Mouse (Mus musculus) brain, embryonic 14.5 days (tissue): ENCODE measurements around the gene Mmadhc. TPM values are rescaled to one million over a fixed set of nuclear protein-coding genes. Genes with fewer than 3 reads are reported as not detected.

Experiments used
- DNase-seq: peaks from one replicate; pipeline ENCODE4 v3.0.0-alpha.2; 2011; ENCODE audit warnings: low read depth
- CTCF ChIP-seq: fragments of 200-500 bp; IDR thresholded peaks from 2 replicates; pipeline ENCODE4 v1.5.1; 2012; ENCODE audit warnings: inconsistent platforms, mild to moderate bottlenecking, moderate library complexity, borderline replicate concordance; ENCODE audit not compliant: insufficient read depth, insufficient read length; ENCODE audit errors: extremely low read depth
- POLR2A ChIP-seq: fragments of 200-500 bp; IDR thresholded peaks from 2 replicates; pipeline ENCODE4 v1.6.1; 2012; ENCODE audit warnings: mild to moderate bottlenecking, inconsistent platforms, borderline replicate concordance; ENCODE audit not compliant: poor library complexity, insufficient read depth, insufficient read length, severe bottlenecking; ENCODE audit errors: extremely low read depth
- polyA plus RNA-seq: library from polyadenylated mRNA; depleted of rRNA; stranded (reverse); fragments of >200 nt; gene quantifications from 2 replicates; pipeline ENCODE4 v1.2.3, GENCODE M21; 2012; rRNA removed

The Mmadhc gene
- polyA plus RNA-seq, 1 experiment = 81.0 TPM

DNA sequence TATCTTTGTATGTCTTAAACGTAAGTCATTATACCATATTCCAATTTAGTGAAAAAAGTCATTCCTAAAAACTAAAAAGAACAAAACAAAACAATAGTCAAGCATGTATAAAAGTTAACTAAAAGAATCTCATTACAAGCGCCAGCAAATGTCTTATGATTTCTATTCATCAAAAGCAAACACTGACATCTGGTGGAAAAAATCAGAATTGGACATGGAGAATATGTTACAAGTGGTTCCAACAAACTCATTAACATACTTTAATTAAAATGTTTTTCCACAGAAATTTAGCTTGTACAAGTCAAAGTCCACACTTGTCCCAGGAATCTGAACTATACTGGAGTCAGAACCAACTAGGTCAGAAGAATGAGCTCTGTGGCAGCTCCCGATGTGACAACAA, 11.8 kb downstream of the Mmadhc start:
- TF ChIP-seq POLR2A = no peak
- TF ChIP-seq CTCF = no peak
- peak; percentile 74 for DNase-seq

- no peak for DNase-seq
- TF ChIP-seq CTCF (no peak), POLR2A (no peak)
Measured at GRCm38 (mm10) chr2:50284040-50284439, 12.6 kb downstream of the Mmadhc start.

- no peak for DNase-seq
Measured at GRCm38 (mm10) chr2:50276715-50277114, 19.9 kb downstream of the Mmadhc start.

DNA sequence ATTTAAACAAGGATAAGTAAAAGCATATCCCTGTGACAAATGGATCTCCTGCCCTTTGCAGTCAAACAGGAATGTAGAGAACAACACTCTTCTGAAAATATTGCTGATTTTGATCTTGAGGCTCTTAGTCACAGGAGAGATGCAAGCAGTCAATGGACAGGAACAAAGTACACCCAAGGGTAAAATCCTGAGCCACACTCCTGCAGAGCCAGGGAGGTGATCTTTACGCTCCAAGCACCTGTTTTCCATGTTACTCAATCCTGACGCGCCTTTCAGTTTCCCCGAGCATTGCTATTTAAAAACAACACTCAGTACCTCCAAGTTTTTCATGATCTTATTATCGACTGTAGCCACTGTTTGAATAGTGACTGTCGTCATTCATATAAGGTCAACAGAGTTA, 23.2 kb downstream of the Mmadhc start:
- TF ChIP-seq CTCF (no peak), POLR2A (no peak)
- DNase-seq = no peak

More at GRCm38 (mm10) chr2:50276715-50277114, 19.9 kb downstream of the Mmadhc start:
- TF ChIP-seq POLR2A (no peak), CTCF (no peak)

DNA sequence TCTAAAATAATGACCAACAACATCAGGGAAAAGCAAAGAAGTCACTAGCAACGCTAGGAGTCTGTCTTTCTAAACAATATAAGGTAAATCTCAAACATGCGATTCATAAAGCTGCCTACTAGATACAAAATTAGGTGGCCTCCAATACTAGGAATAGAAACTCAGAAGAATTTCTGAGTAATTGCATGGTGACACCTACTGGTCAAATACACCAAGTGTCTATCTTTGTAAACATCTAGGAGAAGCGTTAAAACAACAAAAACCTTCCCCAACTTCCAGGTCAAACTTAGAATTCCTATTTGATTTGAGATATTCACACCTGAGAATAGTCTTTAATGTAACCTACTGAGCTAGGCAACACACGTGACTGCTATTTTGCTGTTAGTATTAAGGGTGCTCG, 24.4 kb downstream of the Mmadhc start:
- TF ChIP-seq POLR2A (no peak), CTCF (0 out of 2 replicates have a peak, but pooled peaks have one; percentile 13)
- peak; percentile 78 for DNase-seq

GRCm38 (mm10) chr2:50268514-50268913, 28.1 kb downstream of the Mmadhc start:
- no peak for DNase-seq
- TF ChIP-seq POLR2A (no peak), CTCF (no peak)

DNA sequence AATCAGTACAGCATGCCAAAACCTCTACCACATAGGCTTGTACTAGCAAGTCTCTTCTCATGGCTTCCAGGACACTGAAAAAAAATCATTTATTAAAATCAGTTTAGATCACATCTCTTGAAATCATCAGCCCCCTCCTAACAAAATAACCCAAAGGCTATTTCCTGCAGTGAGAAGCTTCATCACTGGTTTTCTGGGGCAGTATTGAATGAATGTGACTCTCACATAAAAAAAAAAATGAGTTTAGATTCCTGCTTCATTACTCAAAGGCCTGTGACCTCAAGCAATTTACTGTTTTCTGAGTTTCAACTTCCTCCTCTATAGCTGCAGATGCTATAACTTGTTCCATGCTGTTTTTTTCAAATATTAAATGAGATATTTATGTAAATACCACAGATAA, 29.6 kb downstream of the Mmadhc start:
- TF ChIP-seq POLR2A (no peak), CTCF (no peak)
- DNase-seq = no peak

- no peak for DNase-seq
- no peak for TF ChIP-seq CTCF
Measured at GRCm38 (mm10) chr2:50265215-50265785, 31.3 kb downstream of the Mmadhc start.

- no peak for TF ChIP-seq CTCF
- no peak for TF ChIP-seq POLR2A
- DNase-seq = no peak
Measured at GRCm38 (mm10) chr2:50264059-50264458, 32.5 kb downstream of the Mmadhc start.

GRCm38 (mm10) chr2:50254955-50255354, 41.6 kb downstream of the Mmadhc start:
- TF ChIP-seq CTCF (no peak), POLR2A (no peak)
- DNase-seq = no peak

- TF ChIP-seq CTCF (no peak), POLR2A (no peak)
- DNase-seq = no peak
Measured at GRCm38 (mm10) chr2:50248551-50248950, 48.0 kb downstream of the Mmadhc start.

DNA sequence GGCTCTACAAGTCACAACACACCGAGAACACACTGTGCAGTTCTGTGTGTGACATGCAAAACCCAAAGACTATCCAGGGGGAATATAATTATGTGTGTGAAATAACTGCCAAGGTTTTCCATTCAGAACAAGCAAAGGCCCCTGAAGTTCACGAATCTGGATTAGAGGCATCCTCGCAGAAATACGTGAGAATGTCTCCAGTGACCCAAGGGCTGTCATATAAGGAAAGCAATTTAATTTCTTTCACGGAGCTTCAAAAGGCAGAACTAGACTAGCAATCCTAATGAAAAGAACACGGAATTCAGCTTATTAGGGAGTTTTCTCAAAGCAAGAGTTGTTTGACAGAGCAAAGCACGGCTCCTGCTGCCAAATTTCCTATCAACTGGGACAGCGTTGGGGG, 63.1 kb downstream of the Mmadhc start:
- TF ChIP-seq POLR2A (no peak), CTCF (no peak)
- peak; percentile 74 for DNase-seq

Other genes with a start within 250 kb of the Mmadhc start
- gene Lypd6, start 230.4 kb downstream of the Mmadhc start, polyA plus RNA-seq = 7.6 and 8.9 TPM in 2 replicates